Mouse (Mus musculus) megakaryocyte, embryonic 14.5 days (primary cell): ENCODE measurements around the gene Pla2g4a. TPM values are rescaled to one million over a fixed set of nuclear protein-coding genes. Genes with fewer than 3 reads are reported as not detected.
A peak's percentile ranks its signal among the peaks of the same experiment; 100 is the strongest.

ENCODE experiments used
- H3K27me3 ChIP-seq: replicated peaks from 2 replicates; pipeline ENCODE3; 2012; ENCODE audit warnings: inconsistent platforms
- H3K36me3 ChIP-seq: replicated peaks from 2 replicates; pipeline ENCODE3; 2012; ENCODE audit warnings: low read length, inconsistent platforms, mixed read lengths
- H3K4me1 ChIP-seq: 2 replicates; pipeline ENCODE4 v1.6.1; 2012; ENCODE audit warnings: inconsistent platforms
- H3K4me3 ChIP-seq: replicated peaks from 2 replicates; pipeline ENCODE3; 2012; ENCODE audit warnings: moderate library complexity, mild to moderate bottlenecking, inconsistent platforms
- H3K9me3 ChIP-seq: 2 replicates; pipeline ENCODE4 v1.6.1; 2012; ENCODE audit warnings: inconsistent platforms
- FLI1 ChIP-seq: IDR thresholded peaks from 2 replicates; pipeline ENCODE4 v1.6.1; 2012; ENCODE audit warnings: low read length, inconsistent platforms, mixed read lengths
- GATA1 ChIP-seq: IDR thresholded peaks from 3 replicates; pipeline ENCODE4 v1.6.1; 2012; ENCODE audit warnings: mixed read lengths, low read length, inconsistent platforms, borderline replicate concordance
- polyA plus RNA-seq: library from polyadenylated mRNA; stranded (reverse); fragments of >175 nt; gene quantifications from 2 replicates; pipeline ENCODE4 v1.2.3, GENCODE M21; 2012; ENCODE audit warnings: low replicate concordance; ENCODE audit not compliant: insufficient read depth

Gene Pla2g4a
- polyA plus RNA-seq, 1 experiment = 5.3 TPM

- Histone ChIP-seq H3K4me3 (peak overlapping the region; percentile 71), H3K27me3 (no peaks in the 10 kb centered on the region), H3K9me3 (no peaks in the 10 kb centered on the region), H3K36me3 (peaks cover 14% of the 10 kb centered on the region), H3K4me1 (peaks cover 62% of the 10 kb centered on the region)
- TF ChIP-seq FLI1 (no peak), GATA1 (no peak)
Measured at GRCm38 (mm10) chr1:149955482-149955881, 5.6 kb downstream of the Pla2g4a start.

DNA sequence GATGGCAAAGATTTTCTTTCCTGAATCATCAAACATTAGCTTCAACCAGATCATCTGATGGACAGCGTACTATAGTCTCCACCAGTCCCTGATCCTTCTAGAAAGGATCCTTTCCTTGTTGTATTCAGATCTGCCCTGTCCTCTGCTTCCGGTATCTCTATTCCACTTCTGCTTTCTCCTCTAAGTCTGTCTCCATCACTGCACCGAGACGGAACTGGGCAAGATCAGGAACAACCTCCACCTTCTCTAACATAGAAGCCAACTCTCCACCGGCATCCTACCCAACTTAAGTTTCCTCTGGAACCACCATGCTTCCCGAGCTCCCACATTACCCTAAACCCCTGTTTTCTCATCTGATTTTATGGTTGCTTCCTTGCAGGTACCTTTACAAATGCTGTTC lies 7.1 kb downstream of the Pla2g4a start:
- Histone ChIP-seq H3K9me3 (no peaks in the 10 kb centered on the region), H3K36me3 (peaks cover 18% of the 10 kb centered on the region), H3K27me3 (no peaks in the 10 kb centered on the region), H3K4me3 (peak overlapping the region; percentile 58), H3K4me1 (peaks cover 77% of the 10 kb centered on the region)
- TF ChIP-seq GATA1 (no peak), FLI1 (no peak)

DNA sequence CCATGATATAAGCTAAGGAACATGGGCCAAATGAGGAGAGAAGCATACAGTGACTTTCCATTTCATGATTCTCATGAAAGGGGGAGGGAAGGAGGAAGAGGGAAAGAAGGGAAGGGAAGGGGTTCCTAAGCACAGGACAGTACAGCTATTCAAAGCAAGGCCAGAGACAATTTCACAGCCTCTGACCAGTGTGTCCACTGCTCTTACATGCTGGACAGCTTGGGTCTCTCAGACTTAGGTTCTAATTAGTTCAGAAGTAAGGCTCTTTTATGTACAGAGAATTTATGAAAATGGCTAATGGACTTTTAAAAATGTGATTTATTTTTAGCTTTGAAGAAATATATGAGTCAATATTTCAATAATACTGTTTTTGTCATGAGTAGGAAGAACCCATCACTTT lies 9.0 kb downstream of the Pla2g4a start:
- Histone ChIP-seq H3K4me1 (peaks cover 87% of the 10 kb centered on the region), H3K9me3 (no peaks in the 10 kb centered on the region), H3K27me3 (no peaks in the 10 kb centered on the region), H3K36me3 (peaks cover 25% of the 10 kb centered on the region), H3K4me3 (peak overlapping the region; percentile 64)
- TF ChIP-seq GATA1 = no peak
- no peak for TF ChIP-seq FLI1

GRCm38 (mm10) chr1:149950656-149951055 lies 10.4 kb downstream of the Pla2g4a start:
- Histone ChIP-seq H3K36me3 (peaks cover 25% of the 10 kb centered on the region), H3K4me3 (no peak overlapping the region), H3K27me3 (no peaks in the 10 kb centered on the region), H3K9me3 (no peaks in the 10 kb centered on the region), H3K4me1 (peaks cover 85% of the 10 kb centered on the region)
- no peak for TF ChIP-seq GATA1
- TF ChIP-seq FLI1 = no peak

DNA sequence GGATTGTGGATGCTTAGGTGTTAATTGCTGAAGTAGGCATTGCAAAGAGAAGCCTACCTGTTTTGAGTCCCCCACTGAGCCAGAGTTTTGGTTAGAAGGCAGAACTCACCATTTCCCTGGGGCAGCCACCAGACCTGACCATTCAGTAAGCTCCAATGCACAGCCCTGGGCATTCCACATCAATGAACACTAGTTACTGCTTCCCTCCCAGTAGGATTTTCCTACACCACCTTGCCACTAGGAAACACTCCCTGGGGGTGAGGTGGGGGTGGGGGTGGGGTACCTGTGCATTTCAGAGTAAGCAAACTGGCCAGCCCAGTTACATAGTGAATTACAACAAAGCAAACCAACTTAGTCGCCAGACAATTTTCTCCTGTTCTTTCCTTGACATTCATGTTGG lies 10.8 kb downstream of the Pla2g4a start:
- peaks cover 25% of the 10 kb centered on the region for H3K36me3 ChIP-seq
- H3K27me3 ChIP-seq = no peaks in the 10 kb centered on the region
- TF ChIP-seq FLI1 (no peak), GATA1 (no peak)
- H3K9me3 ChIP-seq = no peaks in the 10 kb centered on the region
- H3K4me3 ChIP-seq = peak overlapping the region; percentile 54
- peaks cover 81% of the 10 kb centered on the region for H3K4me1 ChIP-seq

GRCm38 (mm10) chr1:149949334-149949733 lies 11.8 kb downstream of the Pla2g4a start:
- TF ChIP-seq FLI1 = no peak
- TF ChIP-seq GATA1 = no peak
- Histone ChIP-seq H3K4me3 (peak overlapping the region; percentile 56), H3K27me3 (no peaks in the 10 kb centered on the region), H3K36me3 (peaks cover 29% of the 10 kb centered on the region), H3K9me3 (no peaks in the 10 kb centered on the region), H3K4me1 (peaks cover 78% of the 10 kb centered on the region)

DNA sequence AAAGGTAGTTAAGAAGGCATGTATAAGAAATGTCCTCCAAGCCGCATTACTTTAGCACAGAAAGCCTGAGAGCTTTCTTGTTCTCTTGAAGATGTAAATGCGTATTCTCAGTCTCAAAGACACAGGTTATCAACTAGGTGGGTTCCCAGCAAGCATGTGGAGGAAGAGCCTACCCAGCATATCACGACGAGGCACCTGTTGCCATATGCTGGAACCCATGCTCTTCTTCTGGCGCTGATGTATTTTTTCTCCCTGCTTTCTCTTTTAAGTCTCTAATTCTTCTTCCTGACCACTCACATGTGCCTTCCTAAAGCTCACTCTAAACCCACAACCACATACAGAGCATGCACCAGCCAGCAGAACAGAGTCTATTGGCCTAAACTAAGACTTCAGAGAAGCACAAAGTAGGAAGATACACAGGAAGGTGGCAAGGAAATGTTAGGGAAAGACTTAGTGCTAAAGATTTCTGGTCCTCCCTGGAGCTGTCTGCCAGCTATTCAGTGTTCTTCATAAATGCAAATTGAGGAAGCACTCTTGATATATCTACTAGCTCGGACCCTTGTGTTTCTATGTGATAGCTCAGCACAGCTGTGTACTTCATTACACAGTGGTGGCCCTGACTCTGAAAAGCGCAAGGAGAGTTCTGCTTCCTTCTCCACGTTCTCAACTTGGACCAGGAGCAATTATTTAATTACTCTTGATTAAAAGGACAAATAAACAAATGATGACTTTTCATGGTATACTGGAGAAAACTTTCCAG lies 12.8 kb downstream of the Pla2g4a start:
- Histone ChIP-seq H3K9me3 (no peaks in the 10 kb centered on the region), H3K4me3 (peak overlapping the region; percentile 70), H3K36me3 (peaks cover 29% of the 10 kb centered on the region), H3K4me1 (peaks cover 78% of the 10 kb centered on the region), H3K27me3 (no peaks in the 10 kb centered on the region)
- TF ChIP-seq FLI1 (no peak), GATA1 (no peak)

DNA sequence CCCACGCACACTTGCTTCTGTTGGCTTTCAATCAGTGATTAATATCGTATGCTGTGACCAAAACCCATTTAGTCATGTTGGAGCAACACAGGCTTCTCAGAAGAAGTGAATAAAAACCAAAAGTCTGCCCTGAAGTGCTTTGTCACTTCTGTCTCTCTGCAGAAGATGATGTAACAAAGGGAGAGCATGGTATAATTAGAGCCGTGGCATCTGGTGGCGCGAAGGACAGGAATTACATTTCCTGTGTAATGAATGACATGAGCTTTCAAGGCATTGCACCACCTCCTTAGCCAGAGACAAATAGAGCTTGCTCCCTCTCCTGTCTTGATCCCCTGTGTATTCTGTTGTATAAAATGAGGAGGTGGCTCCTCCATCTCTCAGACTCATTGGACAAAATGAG lies 14.1 kb downstream of the Pla2g4a start:
- Histone ChIP-seq H3K27me3 (no peaks in the 10 kb centered on the region), H3K4me3 (peak overlapping the region; percentile 88), H3K36me3 (peaks cover 27% of the 10 kb centered on the region), H3K4me1 (peaks cover 79% of the 10 kb centered on the region), H3K9me3 (no peaks in the 10 kb centered on the region)
- no peak for TF ChIP-seq GATA1
- TF ChIP-seq FLI1 = no peak

GRCm38 (mm10) chr1:149946432-149946831 lies 14.7 kb downstream of the Pla2g4a start:
- Histone ChIP-seq H3K9me3 (no peaks in the 10 kb centered on the region), H3K4me1 (peaks cover 80% of the 10 kb centered on the region), H3K27me3 (no peaks in the 10 kb centered on the region)

DNA sequence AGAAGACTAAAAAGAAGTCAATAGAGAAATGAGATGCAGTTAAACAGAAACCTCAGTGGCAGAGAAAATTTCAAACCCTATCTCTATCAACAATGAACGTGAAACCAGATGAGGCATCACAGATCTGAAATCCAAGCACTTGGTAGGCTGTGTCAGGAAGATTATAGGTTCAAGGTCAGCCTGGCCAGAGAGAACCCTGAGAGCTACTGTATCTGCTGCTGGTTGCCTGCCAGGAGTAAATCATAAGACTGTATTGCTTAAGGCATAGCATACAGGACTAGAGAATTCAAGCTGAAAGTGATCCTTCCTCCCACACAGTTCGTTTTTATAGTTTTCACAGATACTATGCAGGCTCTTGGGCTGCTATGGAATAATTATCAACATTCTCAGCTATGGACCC lies 17.5 kb downstream of the Pla2g4a start:
- H3K36me3 ChIP-seq = peaks cover 28% of the 10 kb centered on the region
- H3K4me3 ChIP-seq = peak overlapping the region; percentile 46
- no peak for TF ChIP-seq GATA1
- TF ChIP-seq FLI1 = no peak
- H3K9me3 ChIP-seq = no peaks in the 10 kb centered on the region
- no peaks in the 10 kb centered on the region for H3K27me3 ChIP-seq
- peaks cover 79% of the 10 kb centered on the region for H3K4me1 ChIP-seq

More at GRCm38 (mm10) chr1:149946432-149946831, 14.7 kb downstream of the Pla2g4a start:
- Histone ChIP-seq H3K4me3 (peak overlapping the region; percentile 88), H3K36me3 (peaks cover 31% of the 10 kb centered on the region)
- TF ChIP-seq GATA1 (no peak), FLI1 (no peak)
